Comparison of ENCODE assay signal across 16 mouse cellular contexts in genomic region chr2:12716124-12717012, GRCm38 (mm10).
DNase-seq lines count a peak whose midpoint lies in the region; ATAC-seq and TF ChIP-seq lines count a peak whose summit lies in the region.
"Had no signal": no experiment of that assay in that cellular context is flagged by ENCODE, and none has a peak within 500 bp of the region (broad histone marks: within the 10 kb centered on the region; RNA-seq: fewer than 3 reads in every experiment).

No protein-coding gene starts in this region.

- TF ChIP-seq CTCF in gastrocnemius, adult 2 months (IDR thresholded peaks at IDR 0.05): no peak

- no peaks in the 10 kb centered on the region for H3K9me3 ChIP-seq in embryonic facial prominence, embryonic 12.5 days
- H3K9me3 ChIP-seq in intestine, embryonic 16.5 days (ENCODE audit: control insufficient read depth, low read length): no peaks in the 10 kb centered on the region
- H3K9me3 ChIP-seq: heart, embryonic 13.5 days; limb, embryonic 15.5 days had no signal

- no peak overlapping the region for H3K4me2 ChIP-seq in embryonic facial prominence, embryonic 12.5 days (replicated peaks)
- H3K4me2 ChIP-seq in intestine, embryonic 16.5 days (ENCODE audit: low read depth, low read length): no peak overlapping the region
- H3K4me2 ChIP-seq: heart, embryonic 13.5 days; limb, embryonic 15.5 days; lung, embryonic 14.5 days had no signal

- no peaks in the 10 kb centered on the region for H3K4me1 ChIP-seq in embryonic facial prominence, embryonic 12.5 days
- H3K4me1 ChIP-seq in intestine, embryonic 16.5 days (ENCODE audit: control insufficient read depth, insufficient read depth, low read length): no peaks in the 10 kb centered on the region
- H3K4me1 ChIP-seq: heart, embryonic 13.5 days; limb, embryonic 15.5 days had no signal

- H3K27ac ChIP-seq in gastrocnemius, adult 2 months: peak overlapping the region; percentile 21; the same call in 1 of the 2 replicates
- H3K27ac ChIP-seq in embryonic facial prominence, embryonic 12.5 days: no peak overlapping the region
- H3K27ac ChIP-seq in intestine, embryonic 16.5 days (ENCODE audit: low read length): no peak overlapping the region
- H3K27ac ChIP-seq: heart, embryonic 13.5 days; limb, embryonic 15.5 days had no signal

- no peak overlapping the region for H3K4me3 ChIP-seq in gastrocnemius, adult 2 months
- no peak overlapping the region for H3K4me3 ChIP-seq in embryonic facial prominence, embryonic 12.5 days
- no peak overlapping the region for H3K4me3 ChIP-seq in intestine, embryonic 16.5 days (ENCODE audit: low read length)
- H3K4me3 ChIP-seq: heart, embryonic 13.5 days; limb, embryonic 15.5 days had no signal

- WGBS in embryonic facial prominence, embryonic 12.5 days: 48% methylated on average over 3 of the region's 3 CpGs
- WGBS in intestine, embryonic 16.5 days: 44% methylated on average over 3 of the region's 3 CpGs

- 0 out of 2 replicates have a peak, but pooled peaks have one; percentile 22 for ATAC-seq in embryonic facial prominence, embryonic 12.5 days (ENCODE audit: insufficient number of reproducible peaks, insufficient read depth, low FRiP score, low TSS enrichment)
- no peak for ATAC-seq in intestine, embryonic 16.5 days

- H3K27me3 ChIP-seq in embryonic facial prominence, embryonic 12.5 days: no peaks in the 10 kb centered on the region
- H3K27me3 ChIP-seq in intestine, embryonic 16.5 days (replicated peaks; ENCODE audit: control insufficient read depth, insufficient read depth, low read length): no peaks in the 10 kb centered on the region
- H3K27me3 ChIP-seq: heart, embryonic 13.5 days; limb, embryonic 15.5 days had no signal

- H3K9ac ChIP-seq in embryonic facial prominence, embryonic 12.5 days: no peak overlapping the region
- H3K9ac ChIP-seq in intestine, embryonic 16.5 days (ENCODE audit: low read depth, low read length): no peak overlapping the region
- H3K9ac ChIP-seq: heart, embryonic 13.5 days; limb, embryonic 15.5 days; lung, embryonic 14.5 days had no signal

- H3K36me3 ChIP-seq in embryonic facial prominence, embryonic 12.5 days: no peaks in the 10 kb centered on the region
- H3K36me3 ChIP-seq in intestine, embryonic 16.5 days (ENCODE audit: control insufficient read depth, insufficient read depth, low read length): no peaks in the 10 kb centered on the region
- H3K36me3 ChIP-seq: heart, embryonic 13.5 days; limb, embryonic 15.5 days had no signal

- no peak for DNase-seq in gastrocnemius, adult 2 months
- DNase-seq in gastrocnemius, postnatal 4 days (ENCODE audit: low spot score in 2 of 2): no peak
- peak; percentile 30 for DNase-seq in Muller cell, postnatal 12 days (ENCODE audit: inconsistent ontology term)
- peak; percentile 36 for DNase-seq in mesoderm, embryonic 11.5 days (ENCODE audit: low read depth, low spot score)
- DNase-seq in cerebellum, adult 9-11 months: no peak
- DNase-seq: cerebellum, adult 11-12 months; gastrocnemius, postnatal 25 days; kidney, adult 2 months; kidney, postnatal 36 days; layer of hippocampus, postnatal 36 days; lung, embryonic 14.5 days; right cerebral cortex, postnatal 14 days had no signal

- intact Hi-C loops in gastrocnemius, adult 2 months (cut with DNase I): no loop called here

Comparison
In these comparisons a context has a peak if more than half of its experiments do, and no peak if none do; other contexts are left out.
1. DNase-seq: peak in Muller cell, postnatal 12 days (single experiment) and mesoderm, embryonic 11.5 days (single experiment); none in gastrocnemius, adult 2 months (single experiment), gastrocnemius, postnatal 4 days (0 of 2) and cerebellum, adult 9-11 months (single experiment).